Mouse (Mus musculus) G1E (cell line): Measurements from ENCODE around the gene B3galt5. TPM values are rescaled to one million over a fixed set of nuclear protein-coding genes. Genes with fewer than 3 reads are reported as not detected.

Experiments used
- ATAC-seq: 2 replicates; pipeline ENCODE4 v1.8.0; 2016; ENCODE audit warnings: mild to moderate bottlenecking; ENCODE audit not compliant: insufficient number of reproducible peaks, poor library complexity, low FRiP score, severe bottlenecking; ENCODE audit errors: extremely low read depth
- DNase-seq: peaks from one replicate; pipeline ENCODE4 v3.0.0; 2012; ENCODE audit warnings: low spot score
- H3K27me3 ChIP-seq: 2 replicates; pipeline ENCODE4 v1.6.1; 2012; ENCODE audit warnings: mild to moderate bottlenecking, low read length, inconsistent platforms; ENCODE audit not compliant: insufficient read depth
- H3K36me3 ChIP-seq: replicated peaks from 2 replicates; pipeline ENCODE3; 2012; ENCODE audit warnings: mild to moderate bottlenecking, inconsistent platforms
- H3K4me1 ChIP-seq: 2 replicates; pipeline ENCODE4 v1.6.1; 2012; ENCODE audit warnings: low read depth, low read length, inconsistent platforms, mixed read lengths; ENCODE audit not compliant: insufficient read depth
- H3K4me3 ChIP-seq: 2 replicates; pipeline ENCODE4 v1.5.1; 2012; ENCODE audit warnings: low read depth, mild to moderate bottlenecking, inconsistent platforms, low read length, moderate library complexity, mixed read lengths
- H3K9me3 ChIP-seq: replicated peaks from 2 replicates; pipeline ENCODE4 v1.6.1; 2012; ENCODE audit warnings: inconsistent platforms
- CTCF ChIP-seq: IDR thresholded peaks from 2 replicates; pipeline ENCODE4 v1.5.1; 2012; ENCODE audit warnings: low read depth, low read length, inconsistent platforms, mixed read lengths
- GATA1 ChIP-seq: IDR thresholded peaks from 2 replicates; pipeline ENCODE4 v1.6.1; 2012; ENCODE audit warnings: borderline replicate concordance, low read length, inconsistent platforms, mixed read lengths
- GATA2 ChIP-seq: IDR thresholded peaks from 2 replicates; pipeline ENCODE4 v1.6.1; 2012; ENCODE audit warnings: low read depth, low read length, inconsistent platforms, borderline replicate concordance
- POLR2AphosphoS5 ChIP-seq: IDR thresholded peaks from 2 replicates; pipeline ENCODE4 v1.6.1; 2012; ENCODE audit warnings: low read depth, low read length, inconsistent platforms; ENCODE audit not compliant: insufficient replicate concordance
- TAL1 ChIP-seq: conservative IDR thresholded peaks from 2 replicates; pipeline ENCODE4 v1.6.1; 2012; ENCODE audit warnings: low read depth, low read length, inconsistent platforms, mixed read lengths
- polyA plus RNA-seq: library from polyadenylated mRNA; stranded (reverse); fragments of >175 nt; gene quantifications from 2 replicates; pipeline ENCODE4 v1.2.3, GENCODE M21; 2012
- total RNA-seq, 2 experiments: library from RNA; stranded (forward) in 1 of 2; stranded (reverse) in 1 of 2; fragments of 200-1000 nt in 1 of 2; fragments of >200 nt in 1 of 2; fragmentation: Nextera tagmentation in 1 of 2; gene quantifications; 2 replicates each; pipeline ENCODE4 v1.2.3; 2014 to 2017

Gene B3galt5
- total RNA-seq (2014; fragmentation: Nextera tagmentation) = not detected in 2 replicates
- 0.12 and 0.16 TPM in 2 replicates for total RNA-seq (2017)
- polyA plus RNA-seq = not detected in 2 replicates

DNA sequence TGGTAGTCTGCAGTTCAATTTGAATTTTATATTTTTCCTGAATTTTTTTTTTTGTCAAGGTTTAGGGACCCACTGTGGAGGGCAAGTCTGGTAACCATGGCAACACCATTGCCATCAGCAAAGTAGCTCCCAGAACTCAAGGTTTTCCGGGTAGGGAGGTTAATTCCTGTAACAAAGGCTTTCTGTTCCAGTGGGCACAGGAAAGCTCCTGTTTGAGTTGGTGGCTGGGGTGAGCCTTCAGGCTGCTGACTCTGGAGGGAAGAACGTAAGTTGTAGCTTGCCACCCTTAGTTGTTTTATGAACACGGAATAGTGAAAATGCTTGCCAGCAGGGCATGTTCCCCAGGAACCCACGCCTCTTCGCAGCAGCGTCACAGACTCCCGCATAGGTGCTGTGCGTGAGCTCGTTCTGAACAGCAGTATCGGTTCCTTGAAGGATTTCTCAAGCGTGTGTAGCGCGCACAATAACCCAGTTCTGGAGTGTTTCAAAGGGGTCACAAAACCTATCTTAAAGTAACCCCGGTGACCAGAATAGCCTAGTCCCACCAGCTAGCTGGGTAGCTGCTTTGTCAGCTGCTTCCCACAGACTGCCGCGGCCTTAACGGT lies at the start of gene B3galt5:
Gene B3galt5 (plus strand): TSS at position 436 of the 605 bp plus-strand sequence.
- no peaks in the 10 kb centered on the region for H3K36me3 ChIP-seq
- DNase-seq (no peak), ATAC-seq (no peak)
- no peaks in the 10 kb centered on the region for H3K27me3 ChIP-seq
- no peaks in the 10 kb centered on the region for H3K9me3 ChIP-seq
- TF ChIP-seq POLR2AphosphoS5 = no peak
- no peak for TF ChIP-seq TAL1
- TF ChIP-seq CTCF = no peak
- no peak for TF ChIP-seq GATA2
- TF ChIP-seq GATA1 = no peak
- H3K4me3 ChIP-seq = no peak within 1 kb of the TSS
- no peaks in the 10 kb centered on the region for H3K4me1 ChIP-seq

DNA sequence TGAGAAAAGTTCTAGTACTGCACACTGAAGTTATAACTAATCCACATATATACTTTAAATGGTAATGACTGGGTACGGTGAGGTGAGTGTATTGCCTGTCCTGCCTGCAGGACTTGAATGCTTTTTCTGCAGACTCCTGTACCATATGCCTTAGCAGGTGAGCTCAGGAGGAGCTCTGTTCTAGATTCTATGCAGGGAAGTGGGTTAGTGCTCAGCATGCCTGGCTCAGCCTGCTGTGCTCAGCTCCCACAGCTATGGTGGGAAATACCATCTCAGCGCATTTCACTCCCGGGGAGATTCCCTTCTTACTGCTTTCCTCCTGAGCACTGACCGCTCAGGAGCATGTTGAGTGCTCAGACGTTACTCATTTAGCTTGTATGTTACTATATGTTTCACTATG lies 48.0 kb upstream of the B3galt5 start:
- ATAC-seq = no peak

DNA sequence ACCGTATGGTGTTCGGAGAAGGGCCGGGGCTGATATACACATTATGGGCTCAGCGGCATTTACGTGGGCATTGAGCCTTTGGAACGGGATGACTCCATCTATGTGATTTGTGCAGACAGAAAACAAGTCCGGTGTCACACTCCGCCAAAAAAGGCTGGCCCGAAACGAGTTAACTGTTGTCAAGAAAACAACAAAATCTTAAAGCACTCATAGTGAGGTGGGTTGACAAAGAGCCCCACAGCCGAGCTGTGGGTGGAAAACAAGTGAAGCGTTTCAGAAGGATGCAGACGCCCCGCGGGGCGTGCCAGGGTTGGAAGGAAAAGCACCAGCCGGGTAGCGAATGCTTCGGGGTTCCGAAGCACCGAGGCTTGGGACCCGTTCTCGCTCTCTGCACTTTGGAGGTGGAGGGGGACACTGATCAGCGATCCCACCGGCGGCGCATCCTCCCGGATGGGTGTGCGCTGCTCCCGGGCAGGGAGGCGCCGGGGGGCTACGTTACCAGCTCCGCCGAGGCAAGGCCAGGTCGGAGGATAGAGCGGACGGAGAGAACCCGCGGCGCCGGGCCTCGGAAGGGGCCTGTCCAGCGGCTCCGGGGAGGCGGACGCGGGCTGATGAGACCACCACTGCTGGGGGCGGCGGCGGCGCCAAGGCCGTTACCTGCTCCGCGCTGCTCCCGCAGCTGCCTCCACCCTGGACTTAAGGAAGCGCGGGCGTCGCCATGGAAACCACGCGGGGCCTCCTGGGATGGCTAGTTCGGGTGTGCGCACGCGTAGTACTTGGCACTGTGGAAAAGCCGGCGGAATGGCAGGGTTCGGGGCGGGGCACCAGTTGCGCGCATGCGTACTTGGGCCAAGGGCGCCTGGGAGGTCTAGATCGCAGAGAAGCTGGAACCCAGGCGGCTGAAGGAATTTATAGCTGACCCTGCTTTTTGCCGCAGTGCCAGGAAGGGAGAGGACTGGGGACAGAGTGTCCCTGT lies 43.8 kb upstream of the B3galt5 start, which contains the start of gene Lca5l:
Gene Lca5l (minus strand): TSS at position 741 of the 976 bp plus-strand sequence.
- Histone ChIP-seq H3K36me3 (no peaks in the 10 kb centered on the region), H3K9me3 (no peaks in the 10 kb centered on the region), H3K4me1 (peaks cover 17% of the 10 kb centered on the region), H3K27me3 (peaks cover 11% of the 10 kb centered on the region), H3K4me3 (peak within 1 kb of the TSS; percentile 88)
- ATAC-seq (peak; percentile 92), DNase-seq (peak; percentile 98)
- TF ChIP-seq GATA2 (no peak), TAL1 (no peak), POLR2AphosphoS5 (no peak), GATA1 (no peak), CTCF (no peak)

More for the DNA sequence above, 48.0 kb upstream of the B3galt5 start:
- Histone ChIP-seq H3K4me3 (no peak overlapping the region), H3K36me3 (no peaks in the 10 kb centered on the region), H3K4me1 (peaks cover 14% of the 10 kb centered on the region), H3K27me3 (peaks cover 7% of the 10 kb centered on the region), H3K9me3 (peaks cover 4% of the 10 kb centered on the region)
- no peak for DNase-seq
- TF ChIP-seq CTCF (no peak), TAL1 (no peak), GATA2 (no peak), POLR2AphosphoS5 (no peak), GATA1 (no peak)

DNA sequence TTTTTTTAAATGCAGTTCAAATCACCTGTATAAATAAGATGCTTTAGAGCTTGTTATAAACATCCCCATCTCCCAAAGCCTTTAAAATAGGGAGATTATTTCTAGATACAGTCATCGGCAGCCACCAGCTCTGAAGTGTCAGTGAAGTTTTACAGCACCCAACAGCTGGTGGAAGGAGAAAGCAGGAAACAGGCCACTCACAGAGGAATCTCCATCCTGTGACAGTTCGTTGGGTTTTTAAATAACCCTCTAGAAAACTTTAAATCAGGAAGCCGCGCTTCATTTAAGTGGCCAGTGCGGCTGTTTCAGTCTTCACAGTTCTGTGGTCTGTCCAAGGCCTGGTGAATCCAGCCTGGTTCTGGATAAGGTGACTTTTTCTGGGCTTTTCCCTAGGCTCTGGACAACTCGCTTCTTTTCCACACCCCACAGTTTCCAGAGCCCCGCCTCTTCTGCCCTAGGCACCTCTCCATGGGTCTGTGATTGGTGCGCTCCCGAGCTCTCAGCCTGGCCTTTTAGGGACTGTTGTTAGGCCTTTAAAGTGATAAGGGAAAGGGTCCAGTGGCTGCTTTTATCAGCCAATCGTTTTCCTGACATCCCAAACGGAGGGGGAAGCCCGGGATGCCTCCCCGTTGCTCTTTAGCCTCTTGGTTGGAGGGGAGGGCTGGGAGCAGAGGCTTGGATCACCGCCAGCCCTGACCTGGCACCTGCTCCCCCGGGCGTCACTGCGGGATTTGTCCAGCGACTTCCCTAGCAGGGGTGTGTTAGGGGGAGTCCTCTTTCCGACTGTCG lies 35.5 kb upstream of the B3galt5 start, which contains the start of gene Sh3bgr:
Gene Sh3bgr (plus strand): TSS at position 538 of the 789 bp plus-strand sequence.
- Histone ChIP-seq H3K4me3 (no peak within 1 kb of the TSS), H3K27me3 (0 out of 2 replicates have a peak, but pooled peaks cover 6% of the 10 kb centered on the region), H3K9me3 (no peaks in the 10 kb centered on the region), H3K4me1 (no peaks in the 10 kb centered on the region), H3K36me3 (no peaks in the 10 kb centered on the region)
- DNase-seq (no peak), ATAC-seq (no peak)
- TF ChIP-seq TAL1 = no peak
- no peak for TF ChIP-seq CTCF
- no peak for TF ChIP-seq GATA1
- no peak for TF ChIP-seq GATA2
- TF ChIP-seq POLR2AphosphoS5 = no peak

DNA sequence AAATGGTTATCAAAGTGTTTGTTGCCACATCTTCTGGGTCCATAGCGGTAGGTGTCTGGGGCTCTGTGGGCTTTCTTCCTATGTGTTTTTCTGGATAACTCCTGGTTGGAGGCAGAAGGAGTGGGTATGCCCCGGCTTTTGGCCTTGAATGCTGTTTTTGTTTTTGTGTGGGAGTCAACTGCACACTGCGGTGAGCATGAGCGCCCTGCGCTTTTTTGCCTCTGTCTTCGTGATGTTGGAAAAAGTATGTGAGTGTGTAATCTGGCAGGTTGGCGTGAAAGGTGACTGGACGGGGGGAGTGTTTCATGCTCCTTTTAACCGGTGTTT lies 34.9 kb upstream of the B3galt5 start:
- Histone ChIP-seq H3K4me3 (no peak overlapping the region), H3K9me3 (no peaks in the 10 kb centered on the region), H3K27me3 (0 out of 2 replicates have a peak, but pooled peaks cover 7% of the 10 kb centered on the region), H3K4me1 (no peaks in the 10 kb centered on the region), H3K36me3 (no peaks in the 10 kb centered on the region)
- no peak for TF ChIP-seq POLR2AphosphoS5
- TF ChIP-seq TAL1 = no peak
- no peak for DNase-seq
- no peak for ATAC-seq
